Mouse (Mus musculus) ES-E14 (cell line): ENCODE measurements around the gene Ctnnbl1.

Experiments used
- CHD2 ChIP-seq: IDR thresholded peaks from 2 replicates; pipeline ENCODE4 v1.6.1; 2014; ENCODE audit warnings: mild to moderate bottlenecking, low read depth, low read length, inconsistent platforms
- HCFC1 ChIP-seq: IDR thresholded peaks from 2 replicates; pipeline ENCODE4 v1.6.1; 2012; ENCODE audit warnings: low read length, inconsistent platforms, borderline replicate concordance; ENCODE audit not compliant: insufficient read depth
- ZC3H11A ChIP-seq: IDR thresholded peaks from 2 replicates; pipeline ENCODE4 v1.6.1; 2012; ENCODE audit warnings: low read depth, mild to moderate bottlenecking, inconsistent platforms, low read length, borderline replicate concordance
- ZNF384 ChIP-seq: IDR thresholded peaks from 2 replicates; pipeline ENCODE4 v1.6.1; 2012; ENCODE audit warnings: low read depth, low read length, inconsistent platforms

DNA sequence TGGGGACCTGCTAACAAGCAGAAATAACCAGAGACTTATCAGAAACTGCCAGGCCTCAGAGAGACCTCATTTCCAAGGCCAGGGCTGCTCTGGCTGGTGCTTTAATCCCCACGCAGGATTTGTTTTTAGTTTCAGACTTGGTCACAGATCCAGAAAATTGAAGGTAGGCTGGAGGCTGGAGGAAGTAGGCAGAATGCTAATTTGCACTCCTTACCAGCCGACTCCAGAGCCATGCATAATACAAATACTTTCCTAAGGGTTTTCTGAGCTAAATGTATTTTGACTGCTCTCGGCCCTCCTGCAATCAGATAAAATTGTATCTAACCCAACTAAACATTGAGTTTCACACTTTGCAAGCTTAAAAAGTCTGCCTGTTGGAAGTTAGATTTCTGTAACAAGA, 67.2 kb downstream of the Ctnnbl1 start:
- no peak for TF ChIP-seq ZC3H11A
- no peak for TF ChIP-seq HCFC1
- TF ChIP-seq ZNF384 = no peak
- TF ChIP-seq CHD2 = no peak
